Mouse (Mus musculus) C2C12 (cell line): ENCODE results near the gene Erbb4. TPM values are rescaled to one million over a fixed set of nuclear protein-coding genes. Genes with fewer than 3 reads are reported as not detected.

Experiments used
- H3K27me3 ChIP-seq: one replicate; pipeline ENCODE4 v1.6.1; 2011; ENCODE audit not compliant: control insufficient read depth, insufficient read depth, insufficient read length
- H3K36me3 ChIP-seq: one replicate; pipeline ENCODE4 v1.6.1; 2011; ENCODE audit not compliant: control insufficient read depth, insufficient read depth
- H3K4me3 ChIP-seq: one replicate; pipeline ENCODE4 v1.5.1; 2011; ENCODE audit warnings: mild to moderate bottlenecking, control low read depth; ENCODE audit not compliant: poor library complexity, insufficient read depth, severe bottlenecking
- H3K79me2 ChIP-seq: one replicate; pipeline ENCODE4 v1.6.1; 2011; ENCODE audit not compliant: control insufficient read depth, insufficient read depth
- H3K79me3 ChIP-seq: one replicate; pipeline ENCODE4 v1.6.1; 2011; ENCODE audit warnings: low read depth, control low read depth
- H3ac ChIP-seq: one replicate; pipeline ENCODE3; 2011; ENCODE audit warnings: low read depth; ENCODE audit not compliant: control insufficient read depth, insufficient read length
- CEBPB ChIP-seq: IDR thresholded peaks from one replicate; pipeline ENCODE4 v1.6.1; 2011; ENCODE audit warnings: low read depth, mild to moderate bottlenecking, control low read depth, moderate library complexity
- CTCF ChIP-seq: IDR thresholded peaks from one replicate; pipeline ENCODE4 v1.5.1; 2011; ENCODE audit not compliant: control insufficient read depth, insufficient read depth, insufficient read length
- FOSL1 ChIP-seq: IDR thresholded peaks from one replicate; pipeline ENCODE4 v1.8.0; 2011; ENCODE audit warnings: mild to moderate bottlenecking, low read length; ENCODE audit not compliant: poor library complexity, insufficient read depth, severe bottlenecking
- MAX ChIP-seq: IDR thresholded peaks from one replicate; pipeline ENCODE4 v1.6.1; 2011; ENCODE audit warnings: mild to moderate bottlenecking, control low read depth
- MYOD1 ChIP-seq: IDR thresholded peaks from one replicate; pipeline ENCODE4 v1.6.1; 2011; ENCODE audit warnings: low read depth; ENCODE audit not compliant: control insufficient read depth, insufficient read length
- MYOG ChIP-seq: IDR thresholded peaks from one replicate; pipeline ENCODE4 v1.6.1; 2011; ENCODE audit not compliant: control insufficient read depth, insufficient read length; ENCODE audit errors: extremely low read depth
- USF1 ChIP-seq: IDR thresholded peaks from one replicate; pipeline ENCODE4 v1.6.1; 2011; ENCODE audit warnings: low read depth, mild to moderate bottlenecking, control low read depth, moderate library complexity
- polyA plus RNA-seq: library from polyadenylated mRNA; unstranded; fragments of >200 nt; fragmentation: generic; extraction: Trizol; gene quantifications from one replicate; pipeline ENCODE4 v1.2.1, GENCODE M21; 2012; ENCODE audit warnings: missing spikeins

The Erbb4 gene
- polyA plus RNA-seq, 1 experiment = not detected

DNA sequence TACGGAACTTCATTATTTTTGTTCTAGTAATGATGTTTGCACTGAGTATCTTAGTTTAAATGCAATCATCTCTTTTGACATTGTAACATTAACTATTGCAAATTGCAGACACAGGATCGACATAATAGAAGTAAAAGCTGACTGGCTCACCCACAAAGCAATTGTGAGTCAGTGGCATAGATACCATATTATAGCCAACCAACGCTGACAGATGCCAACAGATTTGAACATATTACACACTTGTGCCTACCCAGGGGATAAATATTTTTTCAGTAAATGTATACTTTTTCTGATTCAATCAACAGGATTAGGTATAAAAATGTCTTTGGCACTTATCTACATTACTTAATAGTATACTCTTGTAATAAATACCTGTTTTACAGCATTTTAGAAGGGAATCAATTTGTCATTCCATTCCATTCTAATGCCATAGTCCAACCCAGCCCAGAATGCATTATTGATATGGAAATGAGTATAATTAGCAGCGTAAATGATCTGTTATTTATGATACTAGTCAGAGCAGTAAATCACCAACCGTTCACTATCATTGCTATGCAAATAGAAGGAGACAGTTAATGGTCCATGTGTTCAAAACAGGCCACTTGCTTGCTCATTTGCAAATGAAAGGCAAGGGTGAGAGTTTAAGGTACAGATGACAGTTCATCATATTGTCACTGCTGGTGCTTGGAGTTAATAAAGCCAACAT is 97.9 kb downstream of the Erbb4 start:
- Histone ChIP-seq H3K27me3 (no peaks in the 10 kb centered on the region), H3K79me3 (no peaks in the 10 kb centered on the region), H3K79me2 (no peaks in the 10 kb centered on the region), H3K36me3 (no peaks in the 10 kb centered on the region), H3K4me3 (no peak overlapping the region), H3ac (no peak overlapping the region)
- TF ChIP-seq USF1 (no peak), MYOG (no peak), FOSL1 (no peak), CTCF (no peak), MAX (no peak)

GRCm38 (mm10) chr1:69001371-69001770 is 106.5 kb downstream of the Erbb4 start:
- H3K79me2 ChIP-seq = no peaks in the 10 kb centered on the region
- no peak overlapping the region for H3ac ChIP-seq
- no peak overlapping the region for H3K4me3 ChIP-seq
- no peaks in the 10 kb centered on the region for H3K27me3 ChIP-seq
- no peaks in the 10 kb centered on the region for H3K36me3 ChIP-seq
- TF ChIP-seq MYOD1 = no peak
- no peak for TF ChIP-seq CTCF
- TF ChIP-seq MAX = no peak
- no peak for TF ChIP-seq CEBPB
- TF ChIP-seq MYOG = no peak
- no peak for TF ChIP-seq FOSL1
- no peak for TF ChIP-seq USF1
- no peaks in the 10 kb centered on the region for H3K79me3 ChIP-seq

- TF ChIP-seq MYOG (no peak), MYOD1 (no peak), CEBPB (no peak), CTCF (no peak), MAX (no peak), USF1 (no peak), FOSL1 (no peak)
- no peak overlapping the region for H3K4me3 ChIP-seq
Measured at GRCm38 (mm10) chr1:68979251-68979650, 128.6 kb downstream of the Erbb4 start.

DNA sequence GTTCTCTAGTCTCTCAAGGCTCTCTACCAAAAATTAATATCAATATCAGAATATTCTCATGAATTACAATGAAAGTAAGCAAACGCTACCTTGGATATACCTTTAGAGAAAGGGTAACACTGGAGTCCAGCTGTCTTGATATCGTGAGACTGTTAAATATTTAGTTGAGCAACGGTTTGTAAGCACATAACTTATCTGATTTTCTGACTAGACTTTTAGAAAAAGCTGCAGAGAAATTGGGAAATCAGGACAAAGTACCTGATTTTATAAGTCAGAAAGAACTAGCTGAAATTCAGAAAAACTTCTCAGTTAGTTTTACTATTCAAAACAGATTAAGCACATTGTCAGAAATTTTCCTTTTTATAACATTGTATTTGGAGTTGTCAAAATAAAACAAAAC is 129.3 kb downstream of the Erbb4 start:
- Histone ChIP-seq H3K79me2 (no peaks in the 10 kb centered on the region), H3K36me3 (no peaks in the 10 kb centered on the region), H3K4me3 (no peak overlapping the region), H3K79me3 (no peaks in the 10 kb centered on the region), H3K27me3 (no peaks in the 10 kb centered on the region), H3ac (no peak overlapping the region)
- TF ChIP-seq MYOG (no peak), CEBPB (no peak), MAX (no peak), FOSL1 (no peak), USF1 (no peak), MYOD1 (no peak), CTCF (no peak)

More at GRCm38 (mm10) chr1:68979251-68979650, 128.6 kb downstream of the Erbb4 start:
- Histone ChIP-seq H3K36me3 (no peaks in the 10 kb centered on the region), H3K79me2 (no peaks in the 10 kb centered on the region), H3ac (no peak overlapping the region), H3K27me3 (no peaks in the 10 kb centered on the region), H3K79me3 (no peaks in the 10 kb centered on the region)

DNA sequence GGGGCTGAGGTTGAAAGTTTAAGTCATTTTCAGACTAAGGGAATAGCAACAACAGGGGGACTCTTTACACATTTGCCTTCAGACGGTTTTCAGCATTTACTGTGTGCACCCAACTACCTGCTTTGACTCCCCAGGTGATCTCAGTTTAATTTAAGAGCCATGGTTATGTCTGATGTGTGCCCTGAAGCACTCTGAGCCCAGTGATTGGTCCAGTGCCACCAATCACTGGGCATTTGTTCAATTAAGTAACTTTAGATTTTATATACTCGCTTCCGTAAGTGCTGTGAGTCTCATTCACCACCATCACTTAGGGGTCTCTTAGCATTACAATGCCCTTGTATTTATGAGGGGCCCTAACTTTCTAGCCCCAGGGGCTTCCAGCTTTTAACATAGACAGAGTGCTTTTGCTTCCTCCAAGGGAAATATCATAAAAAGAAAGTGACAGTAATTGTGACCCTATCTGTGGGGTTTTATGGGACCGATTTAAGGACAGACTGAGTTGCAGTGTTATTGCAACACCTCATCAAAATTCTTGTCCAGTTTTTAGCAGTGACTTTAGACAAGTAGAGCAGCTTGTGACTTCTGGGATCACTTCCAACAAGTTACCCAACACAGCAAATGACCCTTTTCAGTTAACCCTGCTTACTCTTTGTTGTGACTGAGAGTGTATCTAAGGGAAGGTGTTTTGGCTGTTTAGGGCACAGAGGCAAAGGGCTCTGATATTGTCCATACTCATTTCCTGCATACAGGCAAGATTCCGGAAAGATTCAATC is 134.3 kb downstream of the Erbb4 start:
- TF ChIP-seq MYOD1 = no peak
- TF ChIP-seq CTCF = no peak
- TF ChIP-seq MYOG = no peak
- TF ChIP-seq FOSL1 = no peak
- no peak for TF ChIP-seq USF1
- no peak for TF ChIP-seq MAX
- no peak for TF ChIP-seq CEBPB
- H3K79me3 ChIP-seq = no peaks in the 10 kb centered on the region
- no peak overlapping the region for H3K4me3 ChIP-seq
- no peaks in the 10 kb centered on the region for H3K79me2 ChIP-seq
- no peaks in the 10 kb centered on the region for H3K27me3 ChIP-seq
- no peaks in the 10 kb centered on the region for H3K36me3 ChIP-seq
- H3ac ChIP-seq = no peak overlapping the region
